In genomic region chr11:97449601-97450293, GRCm38 (mm10) we compare ENCODE assay signal across 8 mouse cellular contexts. TPM values are rescaled to one million over a fixed set of nuclear protein-coding genes. Genes with fewer than 3 reads are reported as not detected.
DNase-seq lines count a peak whose midpoint lies in the region; ATAC-seq and TF ChIP-seq lines count a peak whose summit lies in the region.

No protein-coding gene starts in this region.

- peaks cover 64% of the 10 kb centered on the region for H3K4me1 ChIP-seq in embryonic facial prominence, embryonic 15.5 days
- peaks cover 14% of the 10 kb centered on the region for H3K4me1 ChIP-seq in heart, adult 2 months (ENCODE audit: control insufficient read depth, insufficient read depth, low read length)
- H3K4me1 ChIP-seq in limb, embryonic 13.5 days = peaks cover 35% of the 10 kb centered on the region
- H3K4me1 ChIP-seq in midbrain, embryonic 14.5 days (ENCODE audit: control insufficient read depth, insufficient read depth, low read length) = peaks cover 27% of the 10 kb centered on the region
- H3K4me1 ChIP-seq in stomach, embryonic 16.5 days (ENCODE audit: control insufficient read depth, insufficient read depth, low read length) = peaks cover 38% of the 10 kb centered on the region

- no peaks in the 10 kb centered on the region for H3K9me3 ChIP-seq in embryonic facial prominence, embryonic 15.5 days (replicated peaks)
- no peaks in the 10 kb centered on the region for H3K9me3 ChIP-seq in limb, embryonic 13.5 days
- no peaks in the 10 kb centered on the region for H3K9me3 ChIP-seq in midbrain, embryonic 14.5 days (ENCODE audit: control insufficient read depth, low read length)
- no peaks in the 10 kb centered on the region for H3K9me3 ChIP-seq in stomach, embryonic 16.5 days (replicated peaks; ENCODE audit: control insufficient read depth, low read length)

- 0 out of 2 replicates have a peak, but pooled peaks have one; percentile 7 for TF ChIP-seq EP300 in heart, adult 2 months (IDR thresholded peaks at IDR 0.05; ENCODE audit: insufficient read depth, low read depth, low read length)

- peak overlapping the region; percentile 63 for H3K4me2 ChIP-seq in embryonic facial prominence, embryonic 15.5 days (replicated peaks)
- H3K4me2 ChIP-seq in limb, embryonic 13.5 days (replicated peaks) = peak overlapping the region; percentile 82
- H3K4me2 ChIP-seq in midbrain, embryonic 14.5 days (ENCODE audit: low read length) = peak overlapping the region; percentile 95
- H3K4me2 ChIP-seq in stomach, embryonic 16.5 days (ENCODE audit: low read depth, low read length) = peak overlapping the region; percentile 61

- peak; percentile 74 for DNase-seq in layer of hippocampus, adult 11-12 months (ENCODE audit: low spot score)
- DNase-seq in layer of hippocampus, adult 9-10 months (ENCODE audit: low spot score) = no peak
- DNase-seq in heart, adult 2 months = peak; percentile 84 to 87
- DNase-seq in kidney, adult 8-10 months = peak; percentile 74 to 76
- peak; percentile 92 for DNase-seq in midbrain, embryonic 14.5 days

- H3K9ac ChIP-seq in embryonic facial prominence, embryonic 15.5 days = peak overlapping the region; percentile 48
- peak overlapping the region; percentile 65 for H3K9ac ChIP-seq in heart, adult 2 months (ENCODE audit: low read depth, low read length)
- H3K9ac ChIP-seq in limb, embryonic 13.5 days = peak overlapping the region; percentile 71
- H3K9ac ChIP-seq in midbrain, embryonic 14.5 days (replicated peaks; ENCODE audit: low read length) = peak overlapping the region; percentile 76
- peak overlapping the region; percentile 74 for H3K9ac ChIP-seq in stomach, embryonic 16.5 days (ENCODE audit: low read length)

- intact Hi-C loops in heart, adult 2 months (cut with DNase I) = loop anchor here (2.0 kb wide), 1 partner anchor 15 kb away; no protein-coding TSS in a partner anchor

- peak; percentile 88 for ATAC-seq in embryonic facial prominence, embryonic 15.5 days (ENCODE audit: insufficient number of reproducible peaks, low FRiP score, low TSS enrichment, low read depth)
- peak; percentile 92 for ATAC-seq in limb, embryonic 13.5 days (ENCODE audit: low FRiP score, low read depth)
- ATAC-seq in midbrain, embryonic 14.5 days (ENCODE audit: low FRiP score, low TSS enrichment) = peak; percentile 87
- ATAC-seq in stomach, embryonic 16.5 days (ENCODE audit: insufficient read depth, low FRiP score) = peak; percentile 84

- peak; percentile 25; the same call in 1 of the 2 replicates for TF ChIP-seq CTCF in heart, adult 2 months (IDR thresholded peaks at IDR 0.05)

- H3K27me3 ChIP-seq in embryonic facial prominence, embryonic 15.5 days = no peaks in the 10 kb centered on the region
- H3K27me3 ChIP-seq in heart, adult 2 months (ENCODE audit: control insufficient read depth, insufficient read depth, low read length) = no peaks in the 10 kb centered on the region
- no peaks in the 10 kb centered on the region for H3K27me3 ChIP-seq in limb, embryonic 13.5 days
- H3K27me3 ChIP-seq in midbrain, embryonic 14.5 days (ENCODE audit: control insufficient read depth, insufficient read depth, low read length) = no peaks in the 10 kb centered on the region
- H3K27me3 ChIP-seq in stomach, embryonic 16.5 days (ENCODE audit: control insufficient read depth, insufficient read depth, low read length) = no peaks in the 10 kb centered on the region

- H3K27ac ChIP-seq in embryonic facial prominence, embryonic 15.5 days (replicated peaks) = peak overlapping the region; percentile 91
- peak overlapping the region; percentile 89 for H3K27ac ChIP-seq in heart, adult 2 months
- H3K27ac ChIP-seq in limb, embryonic 13.5 days = peak overlapping the region; percentile 86
- peak overlapping the region; percentile 76 for H3K27ac ChIP-seq in midbrain, embryonic 14.5 days (replicated peaks; ENCODE audit: low read depth, low read length)
- H3K27ac ChIP-seq in stomach, embryonic 16.5 days (ENCODE audit: low read length) = peak overlapping the region; percentile 89

- WGBS in embryonic facial prominence, embryonic 15.5 days = 9% methylated on average over 15 of the region's 15 CpGs
- WGBS in heart, adult 2 months = 7% methylated on average over 14 of the region's 15 CpGs
- 12% methylated on average over 15 of the region's 15 CpGs for WGBS in limb, embryonic 13.5 days
- WGBS in midbrain, embryonic 14.5 days = 12% methylated on average over 15 of the region's 15 CpGs
- 12% methylated on average over 15 of the region's 15 CpGs for WGBS in stomach, embryonic 16.5 days

- peak overlapping the region; percentile 53 for H3K4me3 ChIP-seq in embryonic facial prominence, embryonic 15.5 days (replicated peaks)
- peak overlapping the region; percentile 49 for H3K4me3 ChIP-seq in heart, adult 2 months
- H3K4me3 ChIP-seq in limb, embryonic 13.5 days = peak overlapping the region; percentile 56
- H3K4me3 ChIP-seq in midbrain, embryonic 14.5 days (replicated peaks; ENCODE audit: low read depth, low read length) = peak overlapping the region; percentile 62
- peak overlapping the region; percentile 49 for H3K4me3 ChIP-seq in stomach, embryonic 16.5 days (replicated peaks; ENCODE audit: low read length)

- no peaks in the 10 kb centered on the region; the same call in 1 of the 2 replicates for H3K79me2 ChIP-seq in heart, adult 2 months (replicated peaks; ENCODE audit: control insufficient read depth, insufficient read depth, low read length)

- peak; percentile 61 for TF ChIP-seq POLR2A in heart, adult 2 months (IDR thresholded peaks at IDR 0.05; ENCODE audit: insufficient read depth, low read depth, low read length)

- peaks cover 79% of the 10 kb centered on the region for H3K36me3 ChIP-seq in embryonic facial prominence, embryonic 15.5 days
- no peaks in the 10 kb centered on the region for H3K36me3 ChIP-seq in heart, adult 2 months (ENCODE audit: control insufficient read depth, insufficient read depth, low read length)
- H3K36me3 ChIP-seq in limb, embryonic 13.5 days = peaks cover 82% of the 10 kb centered on the region
- peaks cover 26% of the 10 kb centered on the region for H3K36me3 ChIP-seq in midbrain, embryonic 14.5 days (ENCODE audit: control insufficient read depth, insufficient read depth, low read length)
- H3K36me3 ChIP-seq in stomach, embryonic 16.5 days (ENCODE audit: control insufficient read depth, insufficient read depth, low read length) = 0 out of 2 replicates have a peak, but pooled peaks cover 14% of the 10 kb centered on the region

RNA-seq across cellular contexts. Expression of gene Arhgap23, which starts 34.4 kb away (rescaled TPM):
- 9.6 and 10.4 TPM in 2 replicates for polyA plus RNA-seq in embryonic facial prominence, embryonic 15.5 days (2015; fragmentation: Nextera tagmentation; extraction: Ambion mirVana)
- 10 to 100 TPM; 12.8 to 13.7 TPM for total RNA-seq in heart, adult 2 months (2021)
- 18.4 and 19.2 TPM in 2 replicates for polyA plus RNA-seq in heart, adult 2 months (2012; rRNA removed)
- polyA plus RNA-seq in limb, embryonic 13.5 days (2015; fragmentation: Nextera tagmentation; extraction: Ambion mirVana) = 6.7 and 7.2 TPM in 2 replicates
- 7.8 and 13.1 TPM in 2 replicates for polyA plus RNA-seq in midbrain, embryonic 14.5 days (2014; fragmentation: Nextera tagmentation; extraction: Ambion mirVana)
- 4.4 and 4.8 TPM in 2 replicates for polyA plus RNA-seq in stomach, embryonic 16.5 days (2015; fragmentation: Nextera tagmentation; extraction: Ambion mirVana)

RNA-seq across cellular contexts. Expression of gene 4933428G20Rik, which starts 50.4 kb away (rescaled TPM):
- polyA plus RNA-seq in embryonic facial prominence, embryonic 15.5 days (2015; fragmentation: Nextera tagmentation; extraction: Ambion mirVana) = 1.4 and 1.7 TPM in 2 replicates
- not detected for total RNA-seq in heart, adult 2 months (2021)
- polyA plus RNA-seq in heart, adult 2 months (2012; rRNA removed) = not detected in 2 replicates
- polyA plus RNA-seq in limb, embryonic 13.5 days (2015; fragmentation: Nextera tagmentation; extraction: Ambion mirVana) = 1.1 and 1.5 TPM in 2 replicates
- 0.51 TPM in 1 of 2 replicates, not detected in the other for polyA plus RNA-seq in midbrain, embryonic 14.5 days (2014; fragmentation: Nextera tagmentation; extraction: Ambion mirVana)
- polyA plus RNA-seq in stomach, embryonic 16.5 days (2015; fragmentation: Nextera tagmentation; extraction: Ambion mirVana) = 0.80 and 0.90 TPM in 2 replicates
